Mouse (Mus musculus): ENCODE data around the gene Acot2. TPM values are rescaled to one million over a fixed set of nuclear protein-coding genes. Genes with fewer than 3 reads are reported as not detected.
"Not testable (repeated sequence)": the region's sequence is repeated elsewhere in the genome, so short reads cannot be mapped to it uniquely, and the experiment has no call there.

The Acot2 gene
- total RNA-seq, 2 experiments from 2014 or later, result 22.0 to 26.7 TPM

GRCm38 (mm10) chr12:83997221-83997620 lies 9.6 kb downstream of the Acot2 start:
- no peak for DNase-seq

GRCm38 (mm10) chr12:83998341-83999107 lies 10.9 kb downstream of the Acot2 start:
- DNase-seq, result no peak

GRCm38 (mm10) chr12:83999237-83999636 lies 11.6 kb downstream of the Acot2 start:
- peak; percentile 41 to 84 for DNase-seq

- DNase-seq, result no peak
Observed at GRCm38 (mm10) chr12:84000418-84000817, 12.8 kb downstream of the Acot2 start.

- no peak for DNase-seq
Observed at GRCm38 (mm10) chr12:84003866-84004265, 16.2 kb downstream of the Acot2 start.

- DNase-seq, result no peak
Observed at GRCm38 (mm10) chr12:84008251-84008650, 20.6 kb downstream of the Acot2 start.

- DNase-seq, result no peak
Observed at GRCm38 (mm10) chr12:84008729-84009128, 21.1 kb downstream of the Acot2 start.

GRCm38 (mm10) chr12:84009171-84009965 lies 21.7 kb downstream of the Acot2 start, which contains the start of gene Acot1:
TSS of gene Acot1 (plus strand) at chr12:84009490.
- peak; percentile 71 to 75 for DNase-seq

- no peak for DNase-seq
Observed at GRCm38 (mm10) chr12:84010201-84010600, 22.5 kb downstream of the Acot2 start.

GRCm38 (mm10) chr12:84011251-84012040 lies 23.8 kb downstream of the Acot2 start:
- peak; percentile 88 to 89 for DNase-seq

- DNase-seq, result no peak
Observed at GRCm38 (mm10) chr12:84013130-84013529, 25.5 kb downstream of the Acot2 start.

GRCm38 (mm10) chr12:84013701-84014100 lies 26.0 kb downstream of the Acot2 start:
- DNase-seq, result no peak

GRCm38 (mm10) chr12:84020528-84020927 lies 32.9 kb downstream of the Acot2 start:
- peak; percentile 56 to 82 for DNase-seq

- not testable (repeated sequence) for DNase-seq
Observed at GRCm38 (mm10) chr12:84022266-84022665, 34.6 kb downstream of the Acot2 start.

- DNase-seq, result no peak
Observed at GRCm38 (mm10) chr12:84023052-84023745, 35.5 kb downstream of the Acot2 start.

- no peak for DNase-seq
Observed at GRCm38 (mm10) chr12:84025888-84026287, 38.2 kb downstream of the Acot2 start.

GRCm38 (mm10) chr12:84028328-84028727 lies 40.7 kb downstream of the Acot2 start:
- not testable (repeated sequence) for DNase-seq

GRCm38 (mm10) chr12:84029043-84029442 lies 41.4 kb downstream of the Acot2 start:
- not testable (repeated sequence) for DNase-seq

GRCm38 (mm10) chr12:84030659-84031332 lies 43.1 kb downstream of the Acot2 start:
- DNase-seq, result peak; percentile 81 to 87

GRCm38 (mm10) chr12:84032854-84033253 lies 45.2 kb downstream of the Acot2 start:
- DNase-seq, result no peak

- not testable (repeated sequence) for DNase-seq
Observed at GRCm38 (mm10) chr12:84033302-84033701, 45.6 kb downstream of the Acot2 start.
